Mouse (Mus musculus): ENCODE data around the gene Astn2. TPM values are rescaled to one million over a fixed set of nuclear protein-coding genes. Genes with fewer than 3 reads are reported as not detected.

Astn2 gene
- polyA plus RNA-seq, 1 experiment from 2014 or later: 1.2 TPM

DNA sequence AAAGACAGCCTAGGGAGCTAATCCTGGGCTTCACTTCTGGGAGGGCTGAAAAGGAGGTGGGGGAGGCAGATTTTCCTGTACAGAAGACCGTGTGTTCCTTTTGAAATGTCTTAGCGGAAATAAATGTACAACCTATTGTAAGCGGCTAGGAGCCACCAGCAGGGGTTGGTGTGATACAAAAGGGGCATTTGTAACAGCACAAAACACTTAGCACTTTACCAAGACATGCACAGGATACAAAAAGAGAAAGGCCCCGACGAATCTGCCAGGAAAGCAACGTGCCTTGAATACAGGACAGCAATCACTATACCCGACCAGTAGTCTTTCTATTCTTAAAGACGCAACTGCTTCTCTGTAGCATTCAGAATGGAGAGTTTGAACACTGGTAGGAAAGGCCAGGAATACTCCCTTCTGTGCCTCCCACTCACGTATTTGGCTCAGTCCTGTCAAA, 564.8 kb downstream of the Astn2 start:
- H3K27ac ChIP-seq (ENCODE audit: low read depth, low read length): no peak overlapping the region
- peaks cover 49% of the 10 kb centered on the region for H3K27me3 ChIP-seq (ENCODE audit: control insufficient read depth, insufficient read depth, low read length)
- no peaks in the 10 kb centered on the region for H3K36me3 ChIP-seq (ENCODE audit: control insufficient read depth, insufficient read depth, low read length)
- H3K4me1 ChIP-seq (replicated peaks; ENCODE audit: control insufficient read depth, insufficient read depth, low read length): no peaks in the 10 kb centered on the region
- H3K4me2 ChIP-seq (replicated peaks; ENCODE audit: low read depth, low read length): no peak overlapping the region
- ATAC-seq (ENCODE audit: low FRiP score) (peak; percentile 89), DNase-seq (ENCODE audit: low spot score) (peak; percentile 68)
- no peak overlapping the region for H3K4me3 ChIP-seq (ENCODE audit: low read depth, low read length)
- WGBS: 26% methylated on average over 9 of the region's 9 CpGs
- H3K9ac ChIP-seq (ENCODE audit: low read depth, low read length): no peak overlapping the region
- H3K9me3 ChIP-seq (ENCODE audit: control insufficient read depth, low read length): no peaks in the 10 kb centered on the region

DNA sequence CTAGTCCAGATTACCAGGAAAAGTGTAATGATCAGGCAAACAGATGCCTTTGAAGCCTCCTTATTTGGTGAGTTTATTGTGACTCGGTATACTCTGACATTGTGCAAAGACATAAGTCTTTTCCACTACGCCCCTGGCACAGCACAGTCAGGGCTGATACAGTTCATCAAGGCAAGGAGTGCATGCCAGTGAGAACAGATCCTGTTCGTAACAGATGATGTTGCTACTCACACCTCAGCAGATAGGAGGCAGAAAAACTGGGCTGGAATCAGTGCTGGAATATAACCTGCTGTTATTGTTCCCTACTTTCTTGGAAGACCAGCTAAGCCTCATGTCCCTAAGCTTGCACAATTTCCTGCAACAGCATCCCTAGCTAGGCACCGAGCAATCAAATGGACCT, 565.6 kb downstream of the Astn2 start:
- 82% methylated on average over 4 of the region's 4 CpGs for WGBS
- no peaks in the 10 kb centered on the region for H3K9me3 ChIP-seq (ENCODE audit: control insufficient read depth, low read length)
- no peaks in the 10 kb centered on the region for H3K36me3 ChIP-seq (ENCODE audit: control insufficient read depth, insufficient read depth, low read length)
- no peak overlapping the region for H3K4me3 ChIP-seq (ENCODE audit: low read depth, low read length)
- ATAC-seq (ENCODE audit: low FRiP score): peak; percentile 20; the same call in 1 of the 2 replicates
- no peak overlapping the region for H3K4me2 ChIP-seq (replicated peaks; ENCODE audit: low read depth, low read length)
- no peak overlapping the region for H3K9ac ChIP-seq (ENCODE audit: low read depth, low read length)
- H3K27ac ChIP-seq (ENCODE audit: low read depth, low read length): no peak overlapping the region
- no peak for DNase-seq (ENCODE audit: low spot score)
- H3K4me1 ChIP-seq (replicated peaks; ENCODE audit: control insufficient read depth, insufficient read depth, low read length): no peaks in the 10 kb centered on the region
- peaks cover 53% of the 10 kb centered on the region for H3K27me3 ChIP-seq (ENCODE audit: control insufficient read depth, insufficient read depth, low read length)

GRCm38 (mm10) chr4:65832971-65833370, 571.4 kb downstream of the Astn2 start:
- 86% methylated on average over 1 of the region's 1 CpGs for WGBS
- DNase-seq (ENCODE audit: low spot score) (no peak), ATAC-seq (ENCODE audit: low FRiP score) (no peak)
- no peaks in the 10 kb centered on the region for H3K36me3 ChIP-seq (ENCODE audit: control insufficient read depth, insufficient read depth, low read length)
- no peak overlapping the region for H3K27ac ChIP-seq (ENCODE audit: low read depth, low read length)
- H3K9me3 ChIP-seq (ENCODE audit: control insufficient read depth, low read length): no peaks in the 10 kb centered on the region
- H3K4me1 ChIP-seq (replicated peaks; ENCODE audit: control insufficient read depth, insufficient read depth, low read length): no peaks in the 10 kb centered on the region
- H3K4me3 ChIP-seq (ENCODE audit: low read depth, low read length): no peak overlapping the region
- peaks cover 36% of the 10 kb centered on the region for H3K27me3 ChIP-seq (ENCODE audit: control insufficient read depth, insufficient read depth, low read length)
- H3K9ac ChIP-seq (ENCODE audit: low read depth, low read length): no peak overlapping the region
- no peak overlapping the region for H3K4me2 ChIP-seq (replicated peaks; ENCODE audit: low read depth, low read length)

DNA sequence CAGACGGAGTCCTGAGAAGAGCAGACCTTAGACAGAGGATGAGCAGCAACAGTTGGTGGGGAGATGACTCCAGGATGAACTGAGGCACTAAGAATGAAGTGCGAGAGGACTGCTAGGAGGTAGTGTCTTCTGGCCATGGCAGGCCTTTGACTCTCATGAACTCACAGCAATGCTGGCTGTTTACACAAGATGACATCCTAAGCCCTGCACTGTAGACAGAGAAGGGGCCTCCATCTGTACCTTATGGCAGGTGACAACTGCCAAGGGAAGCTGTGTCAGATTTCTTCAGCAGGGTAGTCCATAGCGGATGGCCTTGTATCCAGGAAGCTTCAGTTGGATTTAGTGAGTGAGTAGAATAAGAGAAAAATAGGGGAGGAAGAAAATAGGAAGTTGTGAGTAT, 572.5 kb downstream of the Astn2 start:
- H3K9ac ChIP-seq (ENCODE audit: low read depth, low read length): no peak overlapping the region
- DNase-seq (ENCODE audit: low spot score) (no peak), ATAC-seq (ENCODE audit: low FRiP score) (no peak)
- H3K4me3 ChIP-seq (ENCODE audit: low read depth, low read length): no peak overlapping the region
- 80% methylated on average over 3 of the region's 3 CpGs for whole genome bisulfite sequencing
- H3K4me1 ChIP-seq (replicated peaks; ENCODE audit: control insufficient read depth, insufficient read depth, low read length): no peaks in the 10 kb centered on the region
- no peak overlapping the region for H3K4me2 ChIP-seq (replicated peaks; ENCODE audit: low read depth, low read length)
- H3K27ac ChIP-seq (ENCODE audit: low read depth, low read length): no peak overlapping the region
- H3K36me3 ChIP-seq (ENCODE audit: control insufficient read depth, insufficient read depth, low read length): no peaks in the 10 kb centered on the region
- no peaks in the 10 kb centered on the region for H3K9me3 ChIP-seq (ENCODE audit: control insufficient read depth, low read length)
- peaks cover 28% of the 10 kb centered on the region for H3K27me3 ChIP-seq (ENCODE audit: control insufficient read depth, insufficient read depth, low read length)

DNA sequence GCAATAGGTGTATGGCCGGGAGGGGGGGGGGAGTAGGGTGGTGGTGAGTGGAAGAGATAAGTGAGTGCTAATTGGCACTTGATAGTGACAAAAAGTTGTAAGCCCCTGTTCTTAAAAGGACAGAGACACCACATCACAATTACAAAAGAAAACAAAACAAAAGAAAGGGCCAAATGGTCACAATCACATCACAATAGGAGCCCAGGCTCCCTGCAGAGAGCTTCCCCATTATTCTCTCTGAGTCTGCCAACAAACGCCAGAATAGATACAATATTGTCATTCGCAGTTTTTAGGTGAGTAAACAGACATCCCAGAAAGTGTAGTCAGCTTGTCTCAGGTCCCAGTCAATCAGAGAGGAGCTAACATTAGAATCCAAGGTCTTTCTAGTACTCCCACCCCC, 573.9 kb downstream of the Astn2 start:
- WGBS: 3% methylated on average over 3 of the region's 3 CpGs

DNA sequence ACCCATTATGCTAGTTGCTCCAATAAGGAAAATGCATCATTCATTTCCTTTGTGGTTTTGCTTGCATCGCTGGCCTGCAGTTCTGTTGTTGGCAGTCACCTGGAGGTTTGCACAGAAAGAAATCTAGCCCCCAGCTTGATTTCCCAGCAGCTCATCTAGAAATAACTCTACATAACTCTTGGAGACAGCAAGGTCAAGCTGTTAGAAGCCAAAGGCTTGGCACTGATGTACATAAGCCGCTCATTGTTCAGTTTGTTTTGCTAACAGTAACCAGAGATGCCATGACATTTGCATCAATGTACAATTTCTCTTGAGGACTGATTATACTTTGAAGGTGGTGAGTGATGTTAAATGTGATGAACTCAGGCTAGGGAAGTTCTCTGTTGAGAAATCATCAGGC, 583.3 kb downstream of the Astn2 start:
- Histone ChIP-seq H3K36me3 (ENCODE audit: control insufficient read depth, insufficient read depth, low read length) (no peaks in the 10 kb centered on the region), H3K27ac (ENCODE audit: low read depth, low read length) (no peak overlapping the region), H3K4me2 (replicated peaks; ENCODE audit: low read depth, low read length) (no peak overlapping the region), H3K9me3 (ENCODE audit: control insufficient read depth, low read length) (no peaks in the 10 kb centered on the region), H3K4me1 (replicated peaks; ENCODE audit: control insufficient read depth, insufficient read depth, low read length) (no peaks in the 10 kb centered on the region), H3K27me3 (ENCODE audit: control insufficient read depth, insufficient read depth, low read length) (no peaks in the 10 kb centered on the region), H3K4me3 (ENCODE audit: low read depth, low read length) (no peak overlapping the region), H3K9ac (ENCODE audit: low read depth, low read length) (no peak overlapping the region)
- WGBS: 71% methylated on average over 2 of the region's 2 CpGs
- ATAC-seq (ENCODE audit: low FRiP score) (no peak), DNase-seq (ENCODE audit: low spot score) (no peak)

More for the DNA sequence above, 573.9 kb downstream of the Astn2 start:
- Histone ChIP-seq H3K9me3 (ENCODE audit: control insufficient read depth, low read length) (no peaks in the 10 kb centered on the region), H3K4me1 (replicated peaks; ENCODE audit: control insufficient read depth, insufficient read depth, low read length) (no peaks in the 10 kb centered on the region), H3K4me3 (ENCODE audit: low read depth, low read length) (no peak overlapping the region), H3K4me2 (replicated peaks; ENCODE audit: low read depth, low read length) (no peak overlapping the region), H3K9ac (ENCODE audit: low read depth, low read length) (no peak overlapping the region), H3K27me3 (ENCODE audit: control insufficient read depth, insufficient read depth, low read length) (peaks cover 14% of the 10 kb centered on the region), H3K27ac (ENCODE audit: low read depth, low read length) (no peak overlapping the region), H3K36me3 (ENCODE audit: control insufficient read depth, insufficient read depth, low read length) (no peaks in the 10 kb centered on the region)
- DNase-seq (ENCODE audit: low spot score): no peak
- ATAC-seq (ENCODE audit: low FRiP score): no peak

- no peak overlapping the region for H3K9ac ChIP-seq (ENCODE audit: low read depth, low read length)
- no peaks in the 10 kb centered on the region for H3K27me3 ChIP-seq (ENCODE audit: control insufficient read depth, insufficient read depth, low read length)
- ATAC-seq (ENCODE audit: low FRiP score) (peak; percentile 54; the same call in 1 of the 2 replicates), DNase-seq (ENCODE audit: low spot score) (no peak)
- WGBS: 54% methylated on average over 2 of the region's 2 CpGs
- H3K4me1 ChIP-seq (replicated peaks; ENCODE audit: control insufficient read depth, insufficient read depth, low read length): no peaks in the 10 kb centered on the region
- no peak overlapping the region for H3K27ac ChIP-seq (ENCODE audit: low read depth, low read length)
- H3K4me2 ChIP-seq (replicated peaks; ENCODE audit: low read depth, low read length): no peak overlapping the region
- no peak overlapping the region for H3K4me3 ChIP-seq (ENCODE audit: low read depth, low read length)
- no peaks in the 10 kb centered on the region for H3K9me3 ChIP-seq (ENCODE audit: control insufficient read depth, low read length)
- no peaks in the 10 kb centered on the region for H3K36me3 ChIP-seq (ENCODE audit: control insufficient read depth, insufficient read depth, low read length)
Measured at GRCm38 (mm10) chr4:65820236-65820635, 584.2 kb downstream of the Astn2 start.

DNA sequence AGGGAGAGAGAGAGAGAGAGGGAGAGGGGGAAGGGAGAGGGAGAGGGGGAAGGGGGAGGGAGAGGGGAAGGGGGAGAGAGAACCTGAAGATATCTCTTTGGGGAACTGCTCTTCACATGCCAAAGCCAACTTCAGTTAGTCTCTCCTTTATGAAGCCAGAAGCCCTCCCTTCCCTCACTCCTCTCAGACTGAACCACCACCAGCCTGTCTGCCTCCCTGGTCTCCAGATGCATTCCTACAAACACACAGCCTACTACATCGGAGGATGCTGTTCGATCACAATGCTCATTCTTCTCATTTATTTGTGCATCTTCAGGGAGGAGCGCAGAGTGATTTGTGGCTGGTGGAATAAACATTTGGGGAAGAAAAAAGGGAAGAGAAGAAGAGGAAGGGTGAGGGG, 584.6 kb downstream of the Astn2 start:
- no peak overlapping the region for H3K4me3 ChIP-seq (ENCODE audit: low read depth, low read length)
- no peak for ATAC-seq (ENCODE audit: low FRiP score)
- H3K36me3 ChIP-seq (ENCODE audit: control insufficient read depth, insufficient read depth, low read length): no peaks in the 10 kb centered on the region
- DNase-seq (ENCODE audit: low spot score): no peak
- no peak overlapping the region for H3K9ac ChIP-seq (ENCODE audit: low read depth, low read length)
- no peaks in the 10 kb centered on the region for H3K4me1 ChIP-seq (replicated peaks; ENCODE audit: control insufficient read depth, insufficient read depth, low read length)
- no peaks in the 10 kb centered on the region for H3K9me3 ChIP-seq (ENCODE audit: control insufficient read depth, low read length)
- H3K27ac ChIP-seq (ENCODE audit: low read depth, low read length): no peak overlapping the region
- no peaks in the 10 kb centered on the region for H3K27me3 ChIP-seq (ENCODE audit: control insufficient read depth, insufficient read depth, low read length)
- WGBS: 58% methylated on average over 3 of the region's 3 CpGs
- H3K4me2 ChIP-seq (replicated peaks; ENCODE audit: low read depth, low read length): no peak overlapping the region

DNA sequence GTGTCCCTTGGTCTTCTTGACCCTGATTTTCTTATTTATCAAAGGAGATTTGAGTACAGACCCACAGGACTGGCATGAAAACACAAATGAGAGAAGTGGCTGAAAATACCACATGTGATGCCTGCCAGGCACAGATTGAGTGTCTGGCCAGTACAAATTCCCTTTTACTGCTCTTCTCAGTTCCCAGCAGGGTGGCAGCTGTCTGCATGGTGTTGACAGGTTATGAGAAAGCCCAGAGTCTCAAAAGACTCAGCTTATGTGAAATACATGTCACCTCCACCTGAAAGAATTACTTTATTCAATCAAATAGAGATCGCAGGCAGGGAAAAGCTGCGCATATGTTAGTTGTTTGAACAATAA, 590.3 kb downstream of the Astn2 start:
- Histone ChIP-seq H3K4me2 (replicated peaks; ENCODE audit: low read depth, low read length) (no peak overlapping the region), H3K36me3 (ENCODE audit: control insufficient read depth, insufficient read depth, low read length) (no peaks in the 10 kb centered on the region), H3K27me3 (ENCODE audit: control insufficient read depth, insufficient read depth, low read length) (no peaks in the 10 kb centered on the region), H3K27ac (ENCODE audit: low read depth, low read length) (no peak overlapping the region), H3K9me3 (ENCODE audit: control insufficient read depth, low read length) (no peaks in the 10 kb centered on the region), H3K4me1 (replicated peaks; ENCODE audit: control insufficient read depth, insufficient read depth, low read length) (no peaks in the 10 kb centered on the region), H3K4me3 (ENCODE audit: low read depth, low read length) (no peak overlapping the region), H3K9ac (ENCODE audit: low read depth, low read length) (no peak overlapping the region)
- WGBS: 90% methylated on average over 2 of the region's 2 CpGs
- ATAC-seq (ENCODE audit: low FRiP score): no peak
- DNase-seq (ENCODE audit: low spot score): no peak

Measured in hindbrain, embryonic 11.5 days (tissue).